Mouse (Mus musculus): ENCODE data around the gene Rassf4.

Gene Rassf4

DNA sequence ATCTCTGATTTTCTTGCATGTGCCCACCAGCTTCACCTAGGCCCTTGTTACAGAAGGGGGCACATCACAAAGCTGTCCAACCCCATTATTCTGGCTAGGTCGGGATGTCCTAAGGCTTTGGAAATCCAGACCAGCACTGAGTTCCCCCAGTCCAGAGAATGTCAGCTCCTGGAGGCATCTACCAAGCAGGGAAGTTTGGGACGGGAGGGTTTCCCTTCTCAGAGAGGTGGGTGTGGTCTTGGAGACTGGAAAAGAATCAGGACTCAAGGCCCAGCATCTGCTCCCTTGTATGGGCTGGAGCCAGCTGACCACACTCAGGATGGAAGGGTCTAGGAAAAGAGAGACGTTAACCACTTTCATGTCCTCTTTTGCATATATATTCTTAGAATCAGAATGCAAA, 20.6 kb downstream of the Rassf4 start:
- Histone ChIP-seq H3K4me1 (replicated peaks; ENCODE audit: low read depth, low read length) (no peaks in the 10 kb centered on the region), H3K4me3 (replicated peaks; ENCODE audit: low read length) (no peak overlapping the region), H3K27me3 (ENCODE audit: insufficient read depth, low read length) (no peaks in the 10 kb centered on the region), H3K36me3 (ENCODE audit: insufficient read depth, low read length) (no peaks in the 10 kb centered on the region), H3K9me3 (ENCODE audit: low read length) (peaks cover 16% of the 10 kb centered on the region)
- TF ChIP-seq POU5F1 (IDR thresholded peaks at IDR 0.05; ENCODE audit: borderline replicate concordance, low read length) (no peak), NANOG (IDR thresholded peaks at IDR 0.05; ENCODE audit: borderline replicate concordance, low read length) (no peak), CTCF (conservative IDR thresholded peaks at IDR 0.05; ENCODE audit: low read length) (no peak)

DNA sequence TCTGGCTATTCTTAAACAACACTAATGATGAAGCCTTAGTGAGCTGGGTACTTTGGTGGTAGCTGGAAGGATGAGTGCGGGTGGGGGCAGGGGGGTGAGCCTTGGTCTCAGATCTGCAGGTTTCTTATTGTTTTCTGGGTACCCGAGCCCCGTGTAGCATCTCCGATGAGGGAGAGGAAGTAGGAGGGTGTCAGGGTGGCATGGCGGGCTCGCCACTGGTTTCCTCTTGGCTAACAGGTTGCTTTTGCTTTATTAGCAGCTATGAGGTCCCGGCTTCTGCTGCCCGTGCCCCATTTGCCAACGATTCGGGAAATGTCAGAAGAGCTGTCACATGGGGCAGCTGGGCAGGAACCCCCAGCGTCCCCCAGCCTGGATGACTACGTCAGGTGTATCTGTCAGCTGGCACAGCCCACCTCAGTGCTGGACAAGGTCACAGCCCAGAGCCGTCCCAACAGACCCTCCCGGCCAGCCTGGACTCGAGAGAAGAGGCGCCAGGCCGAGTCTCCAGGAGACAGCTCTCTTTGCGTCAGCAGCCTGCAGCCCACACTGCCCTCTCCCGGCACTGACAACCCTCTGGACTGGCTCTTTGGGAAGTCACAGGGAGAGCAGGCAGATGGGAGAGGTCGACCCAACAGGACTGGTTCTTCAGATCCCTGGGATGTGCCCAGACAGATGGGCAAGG, 22.2 kb downstream of the Rassf4 start:
- Histone ChIP-seq H3K4me1 (replicated peaks; ENCODE audit: low read depth, low read length) (peaks cover 4% of the 10 kb centered on the region; the same call in 1 of the 2 replicates), H3K36me3 (ENCODE audit: insufficient read depth, low read length) (no peaks in the 10 kb centered on the region), H3K27me3 (ENCODE audit: insufficient read depth, low read length) (no peaks in the 10 kb centered on the region), H3K9me3 (ENCODE audit: low read length) (peaks cover 16% of the 10 kb centered on the region), H3K4me3 (replicated peaks; ENCODE audit: low read length) (no peak overlapping the region)
- no peak for TF ChIP-seq NANOG (IDR thresholded peaks at IDR 0.05; ENCODE audit: borderline replicate concordance, low read length)
- TF ChIP-seq CTCF (conservative IDR thresholded peaks at IDR 0.05; ENCODE audit: low read length), result no peak
- no peak for TF ChIP-seq POU5F1 (IDR thresholded peaks at IDR 0.05; ENCODE audit: borderline replicate concordance, low read length)

DNA sequence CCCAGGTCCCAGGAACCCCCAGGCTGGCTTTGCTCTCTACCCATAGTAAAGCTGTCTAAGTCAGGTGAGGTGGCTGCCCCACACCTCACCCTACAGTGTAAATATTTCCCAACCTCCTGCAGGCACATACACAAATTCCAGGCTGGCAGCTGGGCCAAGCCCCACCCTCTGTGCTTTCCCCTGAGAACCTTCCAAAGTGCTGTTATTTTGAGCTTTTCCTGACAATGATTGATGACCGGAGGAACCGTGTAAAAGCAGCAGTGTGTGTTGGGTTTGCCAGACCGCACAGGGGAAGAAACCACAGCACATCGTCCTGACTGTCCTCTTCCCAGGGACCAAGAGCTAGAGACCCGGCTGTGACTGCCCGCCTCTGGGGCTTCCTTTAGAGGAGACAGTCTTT, 23.3 kb downstream of the Rassf4 start, which contains the start of gene Depp1:
Depp1 (plus strand) TSS at position 204 of the 400 bp plus-strand sequence.
- H3K9me3 ChIP-seq (ENCODE audit: low read length), result peaks cover 16% of the 10 kb centered on the region
- H3K4me3 ChIP-seq (replicated peaks; ENCODE audit: low read length), result no peak within 1 kb of the TSS
- no peaks in the 10 kb centered on the region for H3K27me3 ChIP-seq (ENCODE audit: insufficient read depth, low read length)
- TF ChIP-seq NANOG (IDR thresholded peaks at IDR 0.05; ENCODE audit: borderline replicate concordance, low read length) (no peak), CTCF (conservative IDR thresholded peaks at IDR 0.05; ENCODE audit: low read length) (no peak), POU5F1 (IDR thresholded peaks at IDR 0.05; ENCODE audit: borderline replicate concordance, low read length) (no peak)
- H3K4me1 ChIP-seq (replicated peaks; ENCODE audit: low read depth, low read length), result peaks cover 4% of the 10 kb centered on the region; the same call in 1 of the 2 replicates
- no peaks in the 10 kb centered on the region for H3K36me3 ChIP-seq (ENCODE audit: insufficient read depth, low read length)

DNA sequence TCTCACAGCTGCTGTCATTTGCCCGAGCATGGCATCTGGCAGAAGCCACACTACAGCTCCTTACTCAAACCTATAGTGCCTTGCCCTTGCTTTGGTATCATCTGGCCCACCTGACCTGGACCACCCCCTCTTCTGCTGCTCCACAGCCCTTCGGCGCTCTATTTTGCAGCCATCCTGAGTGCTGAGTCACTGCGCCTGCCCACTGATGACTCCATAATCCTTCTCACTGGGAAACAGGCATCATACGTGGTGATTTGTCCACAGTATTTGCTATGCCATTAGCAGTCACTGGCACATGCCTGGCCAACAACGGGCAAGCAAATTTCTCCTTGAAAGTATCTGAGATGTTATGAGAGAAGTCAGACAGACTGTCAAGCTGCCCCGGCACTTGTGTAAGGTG, 23.9 kb downstream of the Rassf4 start:
- Histone ChIP-seq H3K9me3 (ENCODE audit: low read length) (peaks cover 16% of the 10 kb centered on the region), H3K4me3 (replicated peaks; ENCODE audit: low read length) (no peak overlapping the region), H3K4me1 (replicated peaks; ENCODE audit: low read depth, low read length) (peaks cover 4% of the 10 kb centered on the region; the same call in 1 of the 2 replicates), H3K36me3 (ENCODE audit: insufficient read depth, low read length) (no peaks in the 10 kb centered on the region), H3K27me3 (ENCODE audit: insufficient read depth, low read length) (no peaks in the 10 kb centered on the region)
- TF ChIP-seq POU5F1 (IDR thresholded peaks at IDR 0.05; ENCODE audit: borderline replicate concordance, low read length) (no peak), NANOG (IDR thresholded peaks at IDR 0.05; ENCODE audit: borderline replicate concordance, low read length) (no peak), CTCF (conservative IDR thresholded peaks at IDR 0.05; ENCODE audit: low read length) (no peak)

GRCm38 (mm10) chr6:116647763-116648162, 26.0 kb downstream of the Rassf4 start:
- 0 out of 2 replicates have a peak overlapping the region, but pooled peaks have one; percentile 13 for H3K4me3 ChIP-seq (replicated peaks; ENCODE audit: low read length)
- no peak for TF ChIP-seq NANOG (IDR thresholded peaks at IDR 0.05; ENCODE audit: borderline replicate concordance, low read length)
- TF ChIP-seq CTCF (conservative IDR thresholded peaks at IDR 0.05; ENCODE audit: low read length), result no peak
- TF ChIP-seq POU5F1 (IDR thresholded peaks at IDR 0.05; ENCODE audit: borderline replicate concordance, low read length), result no peak
- no peaks in the 10 kb centered on the region for H3K36me3 ChIP-seq (ENCODE audit: insufficient read depth, low read length)
- peaks cover 16% of the 10 kb centered on the region for H3K9me3 ChIP-seq (ENCODE audit: low read length)
- peaks cover 6% of the 10 kb centered on the region; the same call in 1 of the 2 replicates for H3K4me1 ChIP-seq (replicated peaks; ENCODE audit: low read depth, low read length)
- H3K27me3 ChIP-seq (ENCODE audit: insufficient read depth, low read length), result no peaks in the 10 kb centered on the region

GRCm38 (mm10) chr6:116644335-116644734, 29.4 kb downstream of the Rassf4 start:
- H3K4me3 ChIP-seq (replicated peaks; ENCODE audit: low read length), result no peak overlapping the region
- no peak for TF ChIP-seq NANOG (IDR thresholded peaks at IDR 0.05; ENCODE audit: borderline replicate concordance, low read length)
- TF ChIP-seq CTCF (conservative IDR thresholded peaks at IDR 0.05; ENCODE audit: low read length), result no peak
- no peak for TF ChIP-seq POU5F1 (IDR thresholded peaks at IDR 0.05; ENCODE audit: borderline replicate concordance, low read length)

GRCm38 (mm10) chr6:116643881-116644280, 29.9 kb downstream of the Rassf4 start:
- TF ChIP-seq POU5F1 (IDR thresholded peaks at IDR 0.05; ENCODE audit: borderline replicate concordance, low read length), result no peak
- H3K9me3 ChIP-seq (ENCODE audit: low read length), result peaks cover 3% of the 10 kb centered on the region; the same call in 1 of the 2 replicates

More at GRCm38 (mm10) chr6:116644335-116644734, 29.4 kb downstream of the Rassf4 start:
- peaks cover 8% of the 10 kb centered on the region for H3K9me3 ChIP-seq (ENCODE audit: low read length)
- no peaks in the 10 kb centered on the region for H3K27me3 ChIP-seq (ENCODE audit: insufficient read depth, low read length)
- peaks cover 18% of the 10 kb centered on the region for H3K4me1 ChIP-seq (replicated peaks; ENCODE audit: low read depth, low read length)
- H3K36me3 ChIP-seq (ENCODE audit: insufficient read depth, low read length), result no peaks in the 10 kb centered on the region

GRCm38 (mm10) chr6:116642942-116643341, 30.8 kb downstream of the Rassf4 start:
- no peaks in the 10 kb centered on the region for H3K36me3 ChIP-seq (ENCODE audit: insufficient read depth, low read length)
- no peaks in the 10 kb centered on the region; the same call in 1 of the 2 replicates for H3K27me3 ChIP-seq (ENCODE audit: insufficient read depth, low read length)
- TF ChIP-seq NANOG (IDR thresholded peaks at IDR 0.05; ENCODE audit: borderline replicate concordance, low read length) (no peak), POU5F1 (IDR thresholded peaks at IDR 0.05; ENCODE audit: borderline replicate concordance, low read length) (no peak), CTCF (conservative IDR thresholded peaks at IDR 0.05; ENCODE audit: low read length) (no peak)

More at GRCm38 (mm10) chr6:116643881-116644280, 29.9 kb downstream of the Rassf4 start:
- Histone ChIP-seq H3K4me3 (replicated peaks; ENCODE audit: low read length) (no peak overlapping the region), H3K36me3 (ENCODE audit: insufficient read depth, low read length) (no peaks in the 10 kb centered on the region), H3K27me3 (ENCODE audit: insufficient read depth, low read length) (no peaks in the 10 kb centered on the region; the same call in 1 of the 2 replicates), H3K4me1 (replicated peaks; ENCODE audit: low read depth, low read length) (peaks cover 23% of the 10 kb centered on the region)

More at GRCm38 (mm10) chr6:116642942-116643341, 30.8 kb downstream of the Rassf4 start:
- Histone ChIP-seq H3K9me3 (ENCODE audit: low read length) (no peaks in the 10 kb centered on the region), H3K4me3 (replicated peaks; ENCODE audit: low read length) (no peak overlapping the region), H3K4me1 (replicated peaks; ENCODE audit: low read depth, low read length) (peaks cover 25% of the 10 kb centered on the region)
